Mouse (Mus musculus) embryonic fibroblast, embryonic 13.5 days (primary cell): ENCODE measurements around the gene Sh3bp1. TPM values are rescaled to one million over a fixed set of nuclear protein-coding genes. Genes with fewer than 3 reads are reported as not detected.
"Not testable (repeated sequence)": the region's sequence is repeated elsewhere in the genome, so short reads cannot be mapped to it uniquely, and the experiment has no call there.

Experiments used
- H3K27ac ChIP-seq: 2 replicates; pipeline ENCODE4 v1.5.1; 2012; ENCODE audit warnings: low read length, control low read depth, inconsistent platforms; ENCODE audit not compliant: insufficient read depth
- H3K4me1 ChIP-seq: 2 replicates; pipeline ENCODE4 v1.6.1; 2011; ENCODE audit warnings: low read length; ENCODE audit not compliant: control insufficient read depth, insufficient read depth
- H3K4me3 ChIP-seq: 2 replicates; pipeline ENCODE4 v1.5.1; 2011; ENCODE audit warnings: mild to moderate bottlenecking, control low read depth, low read length; ENCODE audit not compliant: insufficient read depth
- CTCF ChIP-seq: IDR thresholded peaks from 2 replicates; pipeline ENCODE4 v1.5.1; 2011; ENCODE audit warnings: mild to moderate bottlenecking, control low read depth, low read length, moderate library complexity, borderline replicate concordance; ENCODE audit not compliant: insufficient read depth
- POLR2A ChIP-seq: IDR thresholded peaks from 2 replicates; pipeline ENCODE4 v1.6.1; 2011; ENCODE audit warnings: low read depth, mild to moderate bottlenecking, control low read depth, low read length, moderate library complexity
- polyA plus RNA-seq: library from polyadenylated mRNA; stranded (reverse); fragments of >200 nt; gene quantifications from 2 replicates; pipeline ENCODE4 v1.2.4, GENCODE M21; 2011; ENCODE audit warnings: low read depth; ENCODE audit not compliant: missing spikeins, insufficient read length

The Sh3bp1 gene
- polyA plus RNA-seq, 1 experiment, result 44.1 TPM

- H3K4me1 ChIP-seq, result no peaks in the 10 kb centered on the region
- H3K27ac ChIP-seq, result peak within 1 kb of the TSS; percentile 94
- peak; percentile 68 for TF ChIP-seq POLR2A
- no peak for TF ChIP-seq CTCF
- peak within 1 kb of the TSS; percentile 62 for H3K4me3 ChIP-seq
These were observed 22.4 kb upstream of the Sh3bp1 start, which contains the start of gene Gga1 for GRCm38 (mm10) chr15:78876991-78877809. Gga1 (plus strand) TSS chr15:78877190.

- Histone ChIP-seq H3K4me1 (no peaks in the 10 kb centered on the region), H3K27ac (peak overlapping the region; percentile 94), H3K4me3 (peak overlapping the region; percentile 62)
- TF ChIP-seq POLR2A (no peak; the same call in 1 of the 2 replicates), CTCF (no peak)
These were observed 21.7 kb upstream of the Sh3bp1 start for GRCm38 (mm10) chr15:78877810-78878390.

- H3K27ac ChIP-seq, result 0 out of 2 replicates have a peak overlapping the region, but pooled peaks have one; percentile 27
- not testable (repeated sequence) for H3K4me3 ChIP-seq, H3K4me1 ChIP-seq
These were observed 20.6 kb upstream of the Sh3bp1 start for GRCm38 (mm10) chr15:78878792-78879516.

GRCm38 (mm10) chr15:78880432-78880831, 19.1 kb upstream of the Sh3bp1 start:
- no peaks in the 10 kb centered on the region for H3K4me1 ChIP-seq
- H3K27ac ChIP-seq, result no peak overlapping the region
- H3K4me3 ChIP-seq, result no peak overlapping the region
- TF ChIP-seq CTCF (no peak), POLR2A (no peak)

- TF ChIP-seq CTCF (no peak), POLR2A (no peak)
- Histone ChIP-seq H3K27ac (no peak overlapping the region), H3K4me1 (no peaks in the 10 kb centered on the region), H3K4me3 (no peak overlapping the region)
These were observed 17.7 kb upstream of the Sh3bp1 start for GRCm38 (mm10) chr15:78881828-78882227.

- Histone ChIP-seq H3K4me1 (no peaks in the 10 kb centered on the region), H3K27ac (no peak overlapping the region), H3K4me3 (no peak overlapping the region)
- TF ChIP-seq CTCF (no peak), POLR2A (no peak)
These were observed 10.1 kb upstream of the Sh3bp1 start for GRCm38 (mm10) chr15:78889401-78889853.

GRCm38 (mm10) chr15:78892440-78892839, 7.1 kb upstream of the Sh3bp1 start:
- no peak overlapping the region for H3K4me3 ChIP-seq
- H3K27ac ChIP-seq, result no peak overlapping the region
- no peaks in the 10 kb centered on the region for H3K4me1 ChIP-seq
- TF ChIP-seq POLR2A (no peak), CTCF (no peak)

- Histone ChIP-seq H3K4me1 (no peaks in the 10 kb centered on the region), H3K27ac (no peak overlapping the region), H3K4me3 (no peak overlapping the region)
- TF ChIP-seq CTCF (no peak), POLR2A (no peak)
These were observed 4.8 kb upstream of the Sh3bp1 start for GRCm38 (mm10) chr15:78894726-78895125.

- no peak overlapping the region for H3K27ac ChIP-seq
These were observed 3.8 kb upstream of the Sh3bp1 start for GRCm38 (mm10) chr15:78895741-78896140.

GRCm38 (mm10) chr15:78896149-78896548, 3.4 kb upstream of the Sh3bp1 start:
- TF ChIP-seq CTCF (no peak), POLR2A (no peak)
- Histone ChIP-seq H3K4me1 (no peaks in the 10 kb centered on the region), H3K27ac (no peak overlapping the region), H3K4me3 (no peak overlapping the region)

More at GRCm38 (mm10) chr15:78895741-78896140, 3.8 kb upstream of the Sh3bp1 start:
- TF ChIP-seq CTCF, result no peak
- no peak for TF ChIP-seq POLR2A
- no peak overlapping the region for H3K4me3 ChIP-seq
- no peaks in the 10 kb centered on the region for H3K4me1 ChIP-seq
